Mouse (Mus musculus): ENCODE results near the gene C2cd4b. TPM values are rescaled to one million over a fixed set of nuclear protein-coding genes. Genes with fewer than 3 reads are reported as not detected.

Gene C2cd4b
- polyA plus RNA-seq (2015; fragmentation: Nextera tagmentation; extraction: Ambion mirVana), result not detected in 2 replicates

GRCm38 (mm10) chr9:67759163-67759955 lies at the start of gene C2cd4b:
C2cd4b (plus strand) TSS chr9:67759437.
- H3K9ac ChIP-seq, result no peak within 1 kb of the TSS
- peak within 1 kb of the TSS; percentile 50 for H3K4me3 ChIP-seq (replicated peaks)
- H3K4me1 ChIP-seq (replicated peaks), result no peaks in the 10 kb centered on the region
- WGBS (ENCODE audit: insufficient replicate concordance), result 2% methylated on average over 49 of the region's 49 CpGs
- H3K27ac ChIP-seq, result no peak within 1 kb of the TSS
- no peak for ATAC-seq (ENCODE audit: low read depth)
- H3K36me3 ChIP-seq, result no peaks in the 10 kb centered on the region
- DNase-seq, result no peak
- no peaks in the 10 kb centered on the region for H3K9me3 ChIP-seq (replicated peaks)
- peak within 1 kb of the TSS; percentile 65 for H3K4me2 ChIP-seq
- H3K27me3 ChIP-seq, result peaks cover 66% of the 10 kb centered on the region

- ATAC-seq (ENCODE audit: low read depth) (no peak), DNase-seq (peak; percentile 9)
- Histone ChIP-seq H3K4me1 (replicated peaks) (no peaks in the 10 kb centered on the region), H3K4me3 (replicated peaks) (no peak overlapping the region), H3K27ac (no peak overlapping the region), H3K9me3 (replicated peaks) (no peaks in the 10 kb centered on the region), H3K9ac (no peak overlapping the region), H3K36me3 (no peaks in the 10 kb centered on the region), H3K4me2 (no peak overlapping the region), H3K27me3 (no peaks in the 10 kb centered on the region)
- WGBS (ENCODE audit: insufficient replicate concordance), result 31% methylated on average over 15 of the region's 15 CpGs
Observed at GRCm38 (mm10) chr9:67711051-67711877, 48.0 kb upstream of the C2cd4b start.

DNA sequence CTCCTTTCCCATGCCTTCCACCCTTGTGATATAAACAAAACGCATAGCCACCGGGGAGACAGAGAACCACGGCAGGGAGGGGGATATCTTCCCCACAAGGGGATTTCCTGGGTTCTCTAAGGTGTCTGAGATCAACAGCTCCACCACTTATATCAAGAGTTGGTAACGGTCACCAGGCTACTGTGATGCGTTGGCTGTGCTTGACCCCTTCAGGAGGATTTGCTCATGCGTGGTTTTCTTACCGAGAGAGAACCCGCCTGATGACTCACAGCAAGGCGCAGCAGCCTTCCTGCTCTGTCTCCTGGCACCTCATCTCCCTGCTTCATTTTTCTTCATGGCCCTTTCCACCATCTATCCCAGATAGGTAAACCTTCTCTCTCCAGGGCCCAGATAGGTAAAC lies 47.1 kb upstream of the C2cd4b start:
- DNase-seq, result no peak
- Histone ChIP-seq H3K4me2 (no peak overlapping the region), H3K4me3 (replicated peaks) (no peak overlapping the region), H3K36me3 (no peaks in the 10 kb centered on the region), H3K4me1 (replicated peaks) (no peaks in the 10 kb centered on the region), H3K27me3 (no peaks in the 10 kb centered on the region), H3K9ac (no peak overlapping the region), H3K27ac (no peak overlapping the region), H3K9me3 (replicated peaks) (no peaks in the 10 kb centered on the region)
- ATAC-seq (ENCODE audit: low read depth), result no peak
- 54% methylated on average over 9 of the region's 9 CpGs for WGBS (ENCODE audit: insufficient replicate concordance)

- no peak for DNase-seq
- H3K4me2 ChIP-seq, result no peak overlapping the region
Observed at GRCm38 (mm10) chr9:67717081-67717480, 42.2 kb upstream of the C2cd4b start.

GRCm38 (mm10) chr9:67718596-67718995 lies 40.6 kb upstream of the C2cd4b start:
- H3K9ac ChIP-seq, result no peak overlapping the region
- no peaks in the 10 kb centered on the region for H3K9me3 ChIP-seq (replicated peaks)
- 37% methylated on average over 3 of the region's 3 CpGs for WGBS (ENCODE audit: insufficient replicate concordance)
- H3K27me3 ChIP-seq, result no peaks in the 10 kb centered on the region
- H3K4me3 ChIP-seq (replicated peaks), result no peak overlapping the region
- no peak for DNase-seq
- no peaks in the 10 kb centered on the region for H3K36me3 ChIP-seq
- no peak overlapping the region for H3K27ac ChIP-seq
- no peak for ATAC-seq (ENCODE audit: low read depth)
- H3K4me2 ChIP-seq, result no peak overlapping the region
- H3K4me1 ChIP-seq (replicated peaks), result no peaks in the 10 kb centered on the region

More at GRCm38 (mm10) chr9:67717081-67717480, 42.2 kb upstream of the C2cd4b start:
- H3K27ac ChIP-seq, result no peak overlapping the region
- no peaks in the 10 kb centered on the region for H3K9me3 ChIP-seq (replicated peaks)
- H3K27me3 ChIP-seq, result no peaks in the 10 kb centered on the region
- H3K4me1 ChIP-seq (replicated peaks), result no peaks in the 10 kb centered on the region
- H3K36me3 ChIP-seq, result no peaks in the 10 kb centered on the region
- 65% methylated on average over 3 of the region's 3 CpGs for WGBS (ENCODE audit: insufficient replicate concordance)
- no peak overlapping the region for H3K4me3 ChIP-seq (replicated peaks)
- no peak overlapping the region for H3K9ac ChIP-seq
- ATAC-seq (ENCODE audit: low read depth), result no peak

DNA sequence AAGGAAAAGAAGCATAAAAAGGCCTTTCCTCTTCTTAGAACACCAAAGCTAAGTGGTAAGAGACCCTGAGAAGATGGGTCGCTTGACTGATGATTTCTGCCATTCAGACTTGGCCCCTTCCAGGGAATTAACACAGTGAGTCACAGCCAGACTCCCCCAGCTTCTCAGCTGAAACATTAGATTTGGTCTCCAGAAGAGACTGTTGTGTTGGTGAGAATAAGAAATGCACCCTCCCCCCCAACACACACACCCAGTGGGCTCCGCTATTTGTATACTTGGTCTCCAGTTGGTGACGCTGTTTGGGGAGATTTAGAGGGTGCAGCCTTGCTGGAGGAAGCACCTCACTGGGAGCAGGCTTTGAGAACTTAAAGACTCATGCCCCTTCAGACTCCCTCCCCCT lies 39.1 kb upstream of the C2cd4b start:
- no peak for DNase-seq
- 49% methylated on average over 3 of the region's 3 CpGs for WGBS (ENCODE audit: insufficient replicate concordance)
- Histone ChIP-seq H3K9ac (no peak overlapping the region), H3K36me3 (no peaks in the 10 kb centered on the region), H3K4me1 (replicated peaks) (no peaks in the 10 kb centered on the region), H3K9me3 (replicated peaks) (no peaks in the 10 kb centered on the region), H3K4me3 (replicated peaks) (no peak overlapping the region), H3K27me3 (no peaks in the 10 kb centered on the region), H3K27ac (no peak overlapping the region), H3K4me2 (no peak overlapping the region)
- ATAC-seq (ENCODE audit: low read depth), result no peak

- Histone ChIP-seq H3K27ac (no peak overlapping the region), H3K27me3 (no peaks in the 10 kb centered on the region), H3K4me2 (no peak overlapping the region), H3K9ac (no peak overlapping the region), H3K36me3 (no peaks in the 10 kb centered on the region), H3K4me3 (replicated peaks) (no peak overlapping the region), H3K4me1 (replicated peaks) (no peaks in the 10 kb centered on the region), H3K9me3 (replicated peaks) (no peaks in the 10 kb centered on the region)
- WGBS (ENCODE audit: insufficient replicate concordance), result 48% methylated on average over 8 of the region's 8 CpGs
- no peak for DNase-seq
- no peak for ATAC-seq (ENCODE audit: low read depth)
Observed at GRCm38 (mm10) chr9:67722378-67722777, 36.9 kb upstream of the C2cd4b start.

DNA sequence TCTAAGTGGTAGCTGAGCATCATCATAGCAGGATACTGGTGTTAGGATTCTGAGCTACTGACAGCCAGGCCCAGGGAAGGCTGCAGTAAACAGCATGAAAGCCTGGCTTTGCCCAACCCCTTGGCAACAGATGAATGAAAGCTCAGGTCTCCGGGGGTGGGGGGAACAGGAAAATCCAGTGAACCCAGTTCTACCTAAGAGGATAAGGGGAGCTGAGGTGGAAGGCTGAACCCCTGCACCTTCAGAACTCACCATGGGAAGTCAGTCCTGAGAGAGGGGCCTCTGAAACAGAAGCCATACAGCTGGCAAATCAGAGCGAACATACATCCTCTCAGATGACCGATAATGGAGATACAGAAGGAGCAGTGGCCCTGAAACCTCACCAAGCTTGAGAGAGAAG lies 34.0 kb upstream of the C2cd4b start:
- H3K4me3 ChIP-seq (replicated peaks), result no peak overlapping the region
- no peaks in the 10 kb centered on the region for H3K4me1 ChIP-seq (replicated peaks)
- no peak overlapping the region for H3K4me2 ChIP-seq
- ATAC-seq (ENCODE audit: low read depth) (no peak), DNase-seq (no peak)
- H3K9ac ChIP-seq, result no peak overlapping the region
- no peaks in the 10 kb centered on the region for H3K36me3 ChIP-seq
- H3K27me3 ChIP-seq, result no peaks in the 10 kb centered on the region
- 47% methylated on average over 3 of the region's 3 CpGs for WGBS (ENCODE audit: insufficient replicate concordance)
- no peaks in the 10 kb centered on the region for H3K9me3 ChIP-seq (replicated peaks)
- H3K27ac ChIP-seq, result no peak overlapping the region

- Histone ChIP-seq H3K4me3 (replicated peaks) (no peak overlapping the region), H3K27me3 (no peaks in the 10 kb centered on the region), H3K36me3 (no peaks in the 10 kb centered on the region), H3K27ac (no peak overlapping the region), H3K9ac (no peak overlapping the region), H3K4me2 (no peak overlapping the region), H3K9me3 (replicated peaks) (no peaks in the 10 kb centered on the region), H3K4me1 (replicated peaks) (no peaks in the 10 kb centered on the region)
- ATAC-seq (ENCODE audit: low read depth), result no peak
- 78% methylated on average over 15 of the region's 15 CpGs for WGBS (ENCODE audit: insufficient replicate concordance)
- no peak for DNase-seq
Observed at GRCm38 (mm10) chr9:67733716-67734115, 25.5 kb upstream of the C2cd4b start.

- DNase-seq, result no peak
- no peak for ATAC-seq (ENCODE audit: low read depth)
- no peaks in the 10 kb centered on the region for H3K9me3 ChIP-seq (replicated peaks)
- no peaks in the 10 kb centered on the region for H3K27me3 ChIP-seq
- 40% methylated on average over 11 of the region's 11 CpGs for WGBS (ENCODE audit: insufficient replicate concordance)
- no peak overlapping the region for H3K4me2 ChIP-seq
- no peaks in the 10 kb centered on the region for H3K36me3 ChIP-seq
- no peaks in the 10 kb centered on the region for H3K4me1 ChIP-seq (replicated peaks)
- no peak overlapping the region for H3K4me3 ChIP-seq (replicated peaks)
- no peak overlapping the region for H3K27ac ChIP-seq
- no peak overlapping the region for H3K9ac ChIP-seq
Observed at GRCm38 (mm10) chr9:67735426-67735825, 23.8 kb upstream of the C2cd4b start.

- Histone ChIP-seq H3K9ac (no peak overlapping the region), H3K4me1 (replicated peaks) (no peaks in the 10 kb centered on the region), H3K27ac (no peak overlapping the region), H3K27me3 (no peaks in the 10 kb centered on the region), H3K4me2 (no peak overlapping the region), H3K4me3 (replicated peaks) (no peak overlapping the region), H3K36me3 (no peaks in the 10 kb centered on the region), H3K9me3 (replicated peaks) (no peaks in the 10 kb centered on the region)
- ATAC-seq (ENCODE audit: low read depth), result no peak
- WGBS (ENCODE audit: insufficient replicate concordance), result 68% methylated on average over 2 of the region's 2 CpGs
- DNase-seq, result no peak
Observed at GRCm38 (mm10) chr9:67741256-67741655, 18.0 kb upstream of the C2cd4b start.

Data from liver, embryonic 13.5 days (tissue).